Mouse (Mus musculus) heart, adult 2 months (tissue): ENCODE measurements around the gene Tarbp2. TPM values are rescaled to one million over a fixed set of nuclear protein-coding genes. Genes with fewer than 3 reads are reported as not detected.
A peak's percentile ranks its signal among the peaks of the same experiment; 100 is the strongest.

Source experiments
- DNase-seq, 2 experiments: peaks; one replicate each; pipeline ENCODE4 v3.0.0; 2021
- H3K27ac ChIP-seq: fragments of 200-600 bp; 2 replicates; pipeline ENCODE4 v1.8.1; 2022
- H3K27me3 ChIP-seq: fragments of 200-500 bp; 2 replicates; pipeline ENCODE4 v1.6.1; 2012; ENCODE audit warnings: mild to moderate bottlenecking, low read length, inconsistent platforms, mixed read lengths; ENCODE audit not compliant: control insufficient read depth, insufficient read depth
- H3K36me3 ChIP-seq: fragments of 200-500 bp; 2 replicates; pipeline ENCODE4 v1.6.1; 2012; ENCODE audit warnings: low read length, inconsistent platforms; ENCODE audit not compliant: control insufficient read depth, insufficient read depth
- H3K4me1 ChIP-seq: fragments of 200-500 bp; 2 replicates; pipeline ENCODE4 v1.6.1; 2011; ENCODE audit warnings: low read length; ENCODE audit not compliant: control insufficient read depth, insufficient read depth
- H3K4me3 ChIP-seq: fragments of 200-600 bp; 2 replicates; pipeline ENCODE4 v1.8.1; 2022
- H3K79me2 ChIP-seq: fragments of 200-500 bp; replicated peaks from 2 replicates; pipeline ENCODE4 v1.6.1; 2012; ENCODE audit warnings: mild to moderate bottlenecking, inconsistent platforms, low read length, moderate library complexity, mixed read lengths; ENCODE audit not compliant: control insufficient read depth, insufficient read depth
- H3K9ac ChIP-seq: fragments of 200-500 bp; 2 replicates; pipeline ENCODE4 v1.6.1; 2012; ENCODE audit warnings: low read depth, mild to moderate bottlenecking, control low read depth, inconsistent platforms, low read length, mixed read lengths
- CTCF ChIP-seq: fragments of 200-600 bp; IDR thresholded peaks from 2 replicates; pipeline ENCODE4 v1.8.1; 2022; ENCODE audit warnings: antibody characterized with exemption, mild to moderate bottlenecking, moderate library complexity
- EP300 ChIP-seq: fragments of 200-500 bp; IDR thresholded peaks from 2 replicates; pipeline ENCODE4 v1.6.1; 2011; ENCODE audit warnings: low read depth, low read length, control low read depth; ENCODE audit not compliant: insufficient read depth
- POLR2A ChIP-seq: fragments of 200-500 bp; IDR thresholded peaks from 2 replicates; pipeline ENCODE4 v1.6.1; 2011; ENCODE audit warnings: mild to moderate bottlenecking, low read depth, low read length, control low read depth; ENCODE audit not compliant: insufficient read depth
- WGBS: fragments of 180-500 bp; shearing (Covaris S2); methylation state at CpG from one replicate; pipeline ENCODE4 v1.1.7; 2018; 5-methylcytosine and 5-hydroxymethylcytosine counted together
- intact Hi-C: fragments of 180-260 bp; cut with DNase I; formaldehyde crosslinking; loops from one replicate; pipeline ENCODE4 v1.15.1; 2025
- long read RNA-seq: library from polyadenylated mRNA; stranded (forward); transcript quantifications from one replicate; pipeline ENCODE4 v2.0.0, GENCODE M21; 2021
- polyA plus RNA-seq: library from polyadenylated mRNA; depleted of rRNA; stranded (reverse); fragments of >200 nt; gene quantifications from 2 replicates; pipeline ENCODE4 v1.2.3, GENCODE M21; 2012; rRNA removed
- total RNA-seq, 2 experiments: library from RNA; stranded (reverse); gene quantifications; 2 replicates each; pipeline ENCODE4 v1.2.3; 2021

The Tarbp2 gene
- total RNA-seq: 10 to 100 TPM; 37.4 to 43.6 TPM
- polyA plus RNA-seq: 79.2 and 85.0 TPM in 2 replicates
- long read RNA-seq, transcript Tarbp2-201 (9 exons, 1,523 nt): major isoform, 20 of 34 reads
- long read RNA-seq, partial matches to known transcripts: 5 of 34 reads
- long read RNA-seq, other reads (novel, unspliced or antisense): 8 of 34 reads

DNA sequence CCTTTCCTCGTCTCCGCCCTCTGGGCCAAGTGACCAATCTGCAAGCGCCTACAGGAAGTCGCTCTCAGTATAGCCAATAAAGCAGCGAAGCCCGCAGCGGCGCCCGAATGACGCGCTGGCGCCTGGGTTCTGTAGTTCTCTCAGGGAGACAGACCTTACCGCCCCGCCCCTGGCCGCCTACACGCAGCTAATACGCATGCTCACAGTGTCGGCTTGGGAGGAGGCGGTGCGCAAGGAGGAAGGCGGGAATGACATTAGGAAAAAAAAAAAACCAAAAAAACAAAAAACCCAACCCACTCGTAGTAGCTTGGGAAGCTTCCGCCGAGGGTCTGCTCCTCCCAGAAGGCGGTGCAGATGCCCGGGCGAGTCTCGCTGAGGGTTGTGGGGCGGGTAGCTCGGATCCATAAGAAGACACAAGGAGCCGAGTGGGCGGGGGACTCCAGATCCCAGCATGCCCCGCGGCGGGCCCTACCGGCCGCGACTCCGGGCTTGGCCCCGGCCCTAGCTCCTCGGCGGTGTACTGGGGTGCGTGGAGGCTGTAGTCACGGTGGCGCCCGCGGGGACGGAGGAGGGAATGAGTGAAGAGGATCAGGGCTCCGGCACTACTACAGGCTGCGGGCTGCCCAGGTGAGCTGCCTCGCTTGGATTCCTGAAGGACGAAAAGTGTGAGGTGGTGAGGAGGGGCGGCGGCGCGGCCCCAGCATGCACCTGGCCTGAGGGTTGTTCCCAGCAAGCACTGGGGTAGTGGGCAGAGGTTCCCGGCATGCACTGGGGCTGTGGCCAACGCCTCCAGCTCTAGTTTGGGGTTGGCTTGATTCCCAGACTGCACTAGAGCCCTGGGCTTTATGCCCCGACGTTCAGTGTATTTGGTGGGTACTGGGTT lies at the start of gene Tarbp2:
Gene Tarbp2 (plus strand): TSS at position 217 of the 883 bp plus-strand sequence.
- H3K27ac ChIP-seq: peak within 1 kb of the TSS; percentile 99
- intact Hi-C loops: loop anchor here (2.0 to 5.0 kb wide), 2 partner anchors 47 to 111 kb away; partner anchors contain the start of genes Pcbp2 and Sp1
- peak within 1 kb of the TSS; percentile 98 for H3K9ac ChIP-seq
- H3K27me3 ChIP-seq: no peaks in the 10 kb centered on the region
- peak within 1 kb of the TSS; percentile 87 for H3K4me3 ChIP-seq
- WGBS: under 1% methylated on average over 60 of the region's 60 CpGs
- TF ChIP-seq EP300 (0 out of 2 replicates have a peak, but pooled peaks have one; percentile 14), CTCF (no peak), POLR2A (peak; percentile 67; the same call in 1 of the 2 replicates)
- DNase-seq: peak; percentile 98 to 100
- H3K36me3 ChIP-seq: no peaks in the 10 kb centered on the region
- no peaks in the 10 kb centered on the region for H3K79me2 ChIP-seq
- H3K4me1 ChIP-seq: peaks cover 2% of the 10 kb centered on the region; the same call in 1 of the 2 replicates

DNA sequence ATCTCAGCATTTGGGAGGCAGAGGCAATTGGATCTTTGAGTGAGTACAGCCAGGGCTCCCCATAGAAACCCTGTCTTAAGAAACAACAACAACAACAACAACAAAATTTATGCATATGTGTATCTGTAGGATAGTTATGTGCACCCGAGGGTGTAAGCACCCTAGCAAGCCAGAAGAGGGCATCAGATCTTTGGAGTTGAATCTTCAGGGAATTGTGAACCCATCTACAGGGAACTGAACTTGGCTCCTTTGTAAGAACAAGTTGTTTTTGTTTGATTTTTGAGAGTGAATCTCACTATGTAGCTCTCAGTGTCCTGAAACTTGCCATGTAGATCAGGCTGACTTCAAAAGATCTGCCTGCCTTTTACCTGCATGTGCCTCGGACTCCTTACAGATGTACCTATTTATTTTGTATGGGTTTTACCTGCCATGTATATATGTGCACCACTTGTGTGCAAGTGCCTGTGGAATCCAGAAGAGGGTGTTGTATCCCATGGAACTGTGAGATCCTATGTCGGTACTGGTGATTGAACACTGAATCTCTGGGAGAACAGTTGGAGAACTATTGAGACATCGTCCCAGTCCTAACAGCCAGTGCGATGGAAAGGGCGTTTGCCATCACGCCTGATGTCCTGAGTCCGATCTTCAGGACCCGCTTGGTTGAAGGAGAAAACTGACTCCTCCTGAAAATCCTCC lies 49.2 kb upstream of the Tarbp2 start:
- no peak overlapping the region for H3K27ac ChIP-seq
- TF ChIP-seq CTCF: 0 out of 2 replicates have a peak, but pooled peaks have one; percentile 6
- no peak for TF ChIP-seq EP300
- H3K79me2 ChIP-seq: no peaks in the 10 kb centered on the region; the same call in 1 of the 2 replicates
- intact Hi-C loops: no loop called here
- no peak overlapping the region for H3K9ac ChIP-seq
- H3K27me3 ChIP-seq: no peaks in the 10 kb centered on the region
- no peak overlapping the region for H3K4me3 ChIP-seq
- peaks cover 17% of the 10 kb centered on the region for H3K36me3 ChIP-seq
- WGBS: 96% methylated on average over 9 of the region's 9 CpGs
- H3K4me1 ChIP-seq: peaks cover 8% of the 10 kb centered on the region
- DNase-seq: no peak

DNA sequence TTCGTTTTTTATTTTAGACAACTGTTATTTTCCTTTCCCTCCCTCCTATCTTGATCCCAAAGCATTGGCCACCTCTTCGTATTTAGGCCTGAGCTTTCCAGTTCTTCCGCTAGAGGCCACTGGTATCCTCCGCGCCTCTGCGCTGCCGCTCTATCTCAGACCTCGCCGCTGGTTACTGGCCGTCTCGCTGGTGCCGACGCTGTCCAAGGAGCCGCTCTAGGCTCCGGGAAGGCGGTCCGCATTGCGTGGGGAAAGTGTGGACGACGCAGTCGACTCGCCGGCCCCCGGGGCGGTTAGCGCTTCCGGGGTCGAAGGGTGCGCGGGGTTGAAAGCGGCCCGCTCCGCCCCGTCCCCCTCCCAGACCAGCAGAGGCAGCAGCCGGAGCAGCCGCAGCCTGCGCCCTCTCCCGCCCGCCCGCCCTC lies 47.8 kb upstream of the Tarbp2 start, which contains the start of gene Pcbp2:
Gene Pcbp2 (plus strand): TSS at position 357 of the 422 bp plus-strand sequence.
- Histone ChIP-seq H3K27ac (peak within 1 kb of the TSS; percentile 98), H3K4me3 (peak within 1 kb of the TSS; percentile 95), H3K27me3 (no peaks in the 10 kb centered on the region), H3K4me1 (peaks cover 8% of the 10 kb centered on the region), H3K36me3 (peaks cover 23% of the 10 kb centered on the region), H3K79me2 (no peaks in the 10 kb centered on the region; the same call in 1 of the 2 replicates), H3K9ac (peak within 1 kb of the TSS; percentile 83)
- peak; percentile 48; the same call in 1 of the 2 replicates for TF ChIP-seq POLR2A
- peak; percentile 98; the same call in 1 of the 2 replicates for TF ChIP-seq CTCF
- TF ChIP-seq EP300: peak; percentile 83
- intact Hi-C loops: loop anchor here (2.0 kb wide), 1 partner anchor 49 kb away; the partner anchor contains the start of gene Tarbp2
- WGBS: under 1% methylated on average over 34 of the region's 40 CpGs
- peak; percentile 94 to 98 for DNase-seq

DNA sequence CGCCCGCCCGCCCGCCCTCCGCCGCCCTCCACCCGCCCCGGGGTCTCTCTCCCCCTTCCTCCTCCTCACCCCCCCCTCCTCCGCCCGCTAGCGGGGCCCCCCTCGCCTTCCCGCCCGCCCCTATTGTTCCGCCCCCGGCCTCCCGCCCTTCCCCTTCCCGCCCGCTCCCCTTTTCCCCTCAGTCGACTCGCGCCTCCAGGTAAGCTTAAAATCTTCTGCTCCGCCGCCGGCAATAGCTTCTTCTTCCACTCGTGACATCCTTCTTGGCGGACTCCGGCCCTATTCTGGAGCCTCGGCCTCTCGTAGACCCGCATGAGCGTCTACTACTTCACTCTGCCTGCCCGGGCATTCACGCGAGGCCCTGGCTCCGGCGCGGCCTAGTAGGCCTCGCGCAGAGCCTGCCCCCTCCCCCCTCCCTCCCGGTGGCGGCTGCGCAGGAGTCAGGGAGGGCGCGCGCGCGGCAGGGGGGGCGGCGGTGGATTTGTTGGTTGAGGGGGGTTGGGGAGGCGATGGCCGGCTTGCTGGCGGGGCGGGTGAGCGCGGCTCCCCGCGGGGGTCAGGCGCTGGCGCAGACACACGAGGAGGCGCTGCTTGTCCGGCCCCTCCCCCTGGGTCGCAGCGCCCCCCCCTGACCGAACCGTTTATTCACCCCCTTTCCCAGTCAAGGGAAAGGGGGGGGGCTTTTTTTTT lies 47.2 kb upstream of the Tarbp2 start:
- peak overlapping the region; percentile 95 for H3K4me3 ChIP-seq
- peak overlapping the region; percentile 83 for H3K9ac ChIP-seq
- no peaks in the 10 kb centered on the region for H3K27me3 ChIP-seq
- peaks cover 8% of the 10 kb centered on the region for H3K4me1 ChIP-seq
- WGBS: 1% methylated on average over 44 of the region's 67 CpGs
- H3K36me3 ChIP-seq: peaks cover 23% of the 10 kb centered on the region
- no peaks in the 10 kb centered on the region; the same call in 1 of the 2 replicates for H3K79me2 ChIP-seq
- intact Hi-C loops: loop anchor here (2.0 kb wide), 1 partner anchor 48 kb away; the partner anchor contains the start of gene Tarbp2
- H3K27ac ChIP-seq: peak overlapping the region; percentile 98
- peak; percentile 43 for TF ChIP-seq CTCF
- TF ChIP-seq EP300: no peak
- peak; percentile 21; the same call in 1 of the 2 replicates for TF ChIP-seq POLR2A
- peak; percentile 88 for DNase-seq

DNA sequence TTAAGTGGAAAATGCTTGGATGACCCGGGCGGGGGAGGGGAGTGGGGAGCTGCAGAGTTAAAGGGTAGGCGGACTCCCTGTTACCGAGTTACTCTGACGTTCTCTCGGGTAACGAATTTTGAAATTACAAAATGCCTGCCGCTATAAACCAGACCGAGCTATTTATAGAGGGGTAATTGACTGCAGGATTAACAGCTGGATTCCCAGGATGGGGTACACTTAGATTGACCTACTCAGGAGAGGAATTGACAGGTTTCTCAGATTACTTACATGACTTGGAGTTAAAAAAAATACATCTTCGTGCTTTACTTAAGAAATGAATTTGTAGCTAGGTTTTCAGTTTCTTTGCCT lies 46.7 kb upstream of the Tarbp2 start:
- Histone ChIP-seq H3K36me3 (peaks cover 23% of the 10 kb centered on the region), H3K27me3 (no peaks in the 10 kb centered on the region), H3K9ac (peak overlapping the region; percentile 83), H3K4me1 (peaks cover 8% of the 10 kb centered on the region), H3K79me2 (no peaks in the 10 kb centered on the region; the same call in 1 of the 2 replicates), H3K4me3 (peak overlapping the region; percentile 95), H3K27ac (peak overlapping the region; percentile 98)
- no peak for TF ChIP-seq EP300
- intact Hi-C loops: loop anchor here (2.0 kb wide), 1 partner anchor 48 kb away; the partner anchor contains the start of gene Tarbp2
- no peak for DNase-seq
- WGBS: 1% methylated on average over 10 of the region's 10 CpGs
